Mouse (Mus musculus) heart, postnatal 0 days (tissue): ENCODE results near the gene Slc10a7. TPM values are rescaled to one million over a fixed set of nuclear protein-coding genes. Genes with fewer than 3 reads are reported as not detected.

ENCODE experiments used
- ATAC-seq: fragments of 200-750 bp; cut with Nextera tagmentation; 2 replicates; pipeline ENCODE4 v1.8.0; 2017; ENCODE audit warnings: low read depth, moderate number of reproducible peaks, moderate library complexity; ENCODE audit not compliant: insufficient read depth
- DNase-seq: peaks from one replicate; pipeline ENCODE4 v3.0.0-alpha.2; 2016; ENCODE audit warnings: low spot score
- H3K27ac ChIP-seq: fragments of 300-500 bp; sonication (generic); 2 replicates; pipeline ENCODE4 v1.5.1; 2014; ENCODE audit warnings: low read depth, mild to moderate bottlenecking
- H3K27me3 ChIP-seq: fragments of 300-500 bp; sonication (generic); 2 replicates; pipeline ENCODE4 v1.6.1; 2014; ENCODE audit warnings: low read length, mixed read lengths; ENCODE audit not compliant: control insufficient read depth, insufficient read depth
- H3K36me3 ChIP-seq: fragments of 300-500 bp; sonication (generic); replicated peaks from 2 replicates; pipeline ENCODE4 v1.6.1; 2014; ENCODE audit warnings: low read length, mixed read lengths; ENCODE audit not compliant: control insufficient read depth, insufficient read depth
- H3K4me1 ChIP-seq: fragments of 300-500 bp; sonication (generic); 2 replicates; pipeline ENCODE4 v1.6.1; 2014; ENCODE audit warnings: antibody characterized with exemption; ENCODE audit not compliant: control insufficient read depth, insufficient read depth
- H3K4me2 ChIP-seq: fragments of 300-500 bp; sonication (generic); 2 replicates; pipeline ENCODE4 v1.6.1; 2014; ENCODE audit warnings: low read depth, mild to moderate bottlenecking, low read length, moderate library complexity
- H3K4me3 ChIP-seq: fragments of 300-500 bp; sonication (generic); 2 replicates; pipeline ENCODE4 v1.5.1; 2014; ENCODE audit warnings: low read depth, low read length
- H3K9ac ChIP-seq: fragments of 300-500 bp; sonication (generic); replicated peaks from 2 replicates; pipeline ENCODE4 v1.6.1; 2014; ENCODE audit warnings: low read depth, low read length, mixed read lengths
- H3K9me3 ChIP-seq: fragments of 300-500 bp; sonication (generic); replicated peaks from 2 replicates; pipeline ENCODE4 v1.6.1; 2016; ENCODE audit warnings: low read length; ENCODE audit not compliant: control insufficient read depth
- CTCF ChIP-seq: IDR thresholded peaks from 2 replicates; pipeline ENCODE4 v1.5.1; 2016; ENCODE audit warnings: antibody characterized with exemption, control low read depth, low read depth
- EP300 ChIP-seq: IDR thresholded peaks from 2 replicates; pipeline ENCODE4 v1.6.1; 2016; ENCODE audit warnings: antibody characterized with exemption, low read depth
- WGBS: fragments of 180-500 bp; shearing (Covaris S2); extraction: QIAGEN DNeasy Blood & Tissue Kit; methylation state at CpG from one replicate; pipeline ENCODE4 v1.1.7; 2014; 5-methylcytosine and 5-hydroxymethylcytosine counted together
- polyA plus RNA-seq: library from polyadenylated mRNA; unstranded; fragments of >200 nt; fragmentation: Nextera tagmentation; extraction: Ambion mirVana; gene quantifications from 2 replicates; pipeline ENCODE4 v1.2.1, GENCODE M21; 2015
- total RNA-seq: library from RNA; depleted of rRNA; stranded (reverse); fragments of >200 nt; gene quantifications from 2 replicates; pipeline ENCODE4 v1.2.3, GENCODE M21; 2014; ENCODE audit warnings: low replicate concordance

The Slc10a7 gene
- total and polyA plus RNA-seq, 2 experiments from 2014 or later: 5.3 to 11.8 TPM

GRCm38 (mm10) chr8:78510094-78510493 is 948 bp downstream of the Slc10a7 start:
- H3K27me3 ChIP-seq: no peaks in the 10 kb centered on the region
- WGBS: under 1% methylated on average over 11 of the region's 11 CpGs
- H3K36me3 ChIP-seq: no peaks in the 10 kb centered on the region; the same call in 1 of the 2 replicates
- peaks cover 10% of the 10 kb centered on the region; the same call in 1 of the 2 replicates for H3K4me1 ChIP-seq
- peak overlapping the region; percentile 97 for H3K27ac ChIP-seq
- H3K4me2 ChIP-seq: peak overlapping the region; percentile 100
- H3K9me3 ChIP-seq: no peaks in the 10 kb centered on the region
- DNase-seq: peak; percentile 37
- no peak for TF ChIP-seq EP300
- no peak for TF ChIP-seq CTCF
- H3K4me3 ChIP-seq: peak overlapping the region; percentile 85
- ATAC-seq: peak; percentile 33
- peak overlapping the region; percentile 97 for H3K9ac ChIP-seq

GRCm38 (mm10) chr8:78510926-78511325 is 1.8 kb downstream of the Slc10a7 start:
- no peak for ATAC-seq
- H3K4me1 ChIP-seq: peaks cover 10% of the 10 kb centered on the region; the same call in 1 of the 2 replicates
- no peak for DNase-seq
- H3K4me3 ChIP-seq: no peak overlapping the region
- TF ChIP-seq EP300 (no peak), CTCF (no peak)
- no peaks in the 10 kb centered on the region for H3K9me3 ChIP-seq
- H3K36me3 ChIP-seq: peaks cover 6% of the 10 kb centered on the region
- H3K4me2 ChIP-seq: no peak overlapping the region
- 54% methylated on average over 3 of the region's 3 CpGs for WGBS
- H3K27me3 ChIP-seq: no peaks in the 10 kb centered on the region
- no peak overlapping the region for H3K9ac ChIP-seq
- H3K27ac ChIP-seq: no peak overlapping the region

GRCm38 (mm10) chr8:78513106-78513505 is 4.0 kb downstream of the Slc10a7 start:
- DNase-seq (no peak), ATAC-seq (no peak)
- no peaks in the 10 kb centered on the region for H3K27me3 ChIP-seq
- WGBS: 90% methylated on average over 4 of the region's 4 CpGs
- H3K4me2 ChIP-seq: no peak overlapping the region
- TF ChIP-seq CTCF: no peak
- no peak overlapping the region for H3K4me3 ChIP-seq
- H3K36me3 ChIP-seq: peaks cover 15% of the 10 kb centered on the region
- H3K27ac ChIP-seq: no peak overlapping the region
- H3K9ac ChIP-seq: no peak overlapping the region
- no peaks in the 10 kb centered on the region for H3K9me3 ChIP-seq
- peaks cover 3% of the 10 kb centered on the region; the same call in 1 of the 2 replicates for H3K4me1 ChIP-seq

GRCm38 (mm10) chr8:78514706-78515105 is 5.6 kb downstream of the Slc10a7 start:
- Histone ChIP-seq H3K9ac (no peak overlapping the region), H3K4me1 (peaks cover 3% of the 10 kb centered on the region; the same call in 1 of the 2 replicates), H3K4me3 (no peak overlapping the region), H3K27ac (no peak overlapping the region), H3K4me2 (no peak overlapping the region), H3K27me3 (no peaks in the 10 kb centered on the region), H3K9me3 (no peaks in the 10 kb centered on the region), H3K36me3 (peaks cover 17% of the 10 kb centered on the region)
- no peak for ATAC-seq
- WGBS: 76% methylated on average over 1 of the region's 1 CpGs
- no peak for DNase-seq
- TF ChIP-seq EP300 (no peak), CTCF (no peak)

- TF ChIP-seq CTCF (no peak), EP300 (no peak)
- WGBS: 95% methylated on average over 3 of the region's 3 CpGs
- H3K36me3 ChIP-seq: peaks cover 17% of the 10 kb centered on the region
- DNase-seq (no peak), ATAC-seq (no peak)
- no peak overlapping the region for H3K27ac ChIP-seq
- no peak overlapping the region for H3K4me3 ChIP-seq
- no peak overlapping the region for H3K9ac ChIP-seq
- peaks cover 3% of the 10 kb centered on the region; the same call in 1 of the 2 replicates for H3K4me1 ChIP-seq
- no peaks in the 10 kb centered on the region for H3K27me3 ChIP-seq
- H3K4me2 ChIP-seq: no peak overlapping the region
- no peaks in the 10 kb centered on the region for H3K9me3 ChIP-seq
Measured at GRCm38 (mm10) chr8:78515132-78515531, 6.0 kb downstream of the Slc10a7 start.

GRCm38 (mm10) chr8:78533981-78534380 is 24.8 kb downstream of the Slc10a7 start:
- peaks cover 33% of the 10 kb centered on the region for H3K36me3 ChIP-seq
- no peak for ATAC-seq
- 84% methylated on average over 6 of the region's 6 CpGs for WGBS

More at GRCm38 (mm10) chr8:78533981-78534380, 24.8 kb downstream of the Slc10a7 start:
- Histone ChIP-seq H3K9ac (no peak overlapping the region), H3K4me1 (no peaks in the 10 kb centered on the region), H3K4me2 (no peak overlapping the region), H3K27ac (no peak overlapping the region), H3K27me3 (no peaks in the 10 kb centered on the region), H3K4me3 (no peak overlapping the region), H3K9me3 (no peaks in the 10 kb centered on the region)
- DNase-seq: no peak
- TF ChIP-seq CTCF: no peak
- TF ChIP-seq EP300: no peak
